Mouse (Mus musculus): ENCODE measurements at regions not wholly inside any gene's neighbourhood (a gene's known extent, or its start where the extent isn't known, plus 50 kb on each side); places are given as distances from the start of the nearest gene placed in this dataset.

GRCm38 (mm10) chr11:84725177-84725792 lies 94.0 kb downstream of the Mrm1 start:
- Histone ChIP-seq H3K4me3 (no peak overlapping the region), H3K4me1 (peaks cover 28% of the 10 kb centered on the region; the same call in 1 of the 2 replicates), H3K9ac (replicated peaks) (no peak overlapping the region), H3K27me3 (peaks cover 50% of the 10 kb centered on the region), H3K27ac (replicated peaks) (peak overlapping the region; percentile 46), H3K36me3 (no peaks in the 10 kb centered on the region), H3K4me2 (replicated peaks) (no peak overlapping the region), H3K9me3 (no peaks in the 10 kb centered on the region)
- ATAC-seq (ENCODE audit: low FRiP score, low read depth): no peak
- 49% methylated on average over 11 of the region's 11 CpGs for WGBS

DNA sequence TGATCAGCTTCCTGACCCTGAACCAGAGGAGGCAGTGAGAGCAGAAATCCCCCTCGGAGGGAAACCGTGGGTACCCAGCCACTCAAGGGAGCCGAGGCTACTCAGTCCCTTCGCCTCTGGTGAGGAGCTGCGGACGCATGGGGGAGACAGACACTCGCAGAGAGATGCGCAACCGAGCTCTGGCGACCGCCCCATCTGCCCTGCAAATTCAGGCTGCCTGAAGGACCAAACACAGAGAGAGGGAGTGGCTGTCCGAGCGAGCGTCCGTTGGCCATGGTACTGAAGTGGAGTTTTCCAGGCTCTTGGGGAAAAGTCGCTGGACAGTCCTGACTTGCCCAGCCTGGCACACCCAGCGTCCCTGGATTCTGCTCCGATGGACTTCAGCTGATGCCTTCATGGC lies 95.2 kb downstream of the Mrm1 start:
- Histone ChIP-seq H3K27ac (replicated peaks) (peak overlapping the region; percentile 49; the same call in 1 of the 2 replicates), H3K9ac (replicated peaks) (0 out of 2 replicates have a peak overlapping the region, but pooled peaks have one; percentile 28), H3K9me3 (0 out of 2 replicates have a peak, but pooled peaks cover 2% of the 10 kb centered on the region), H3K36me3 (no peaks in the 10 kb centered on the region), H3K27me3 (peaks cover 57% of the 10 kb centered on the region), H3K4me3 (no peak overlapping the region), H3K4me2 (replicated peaks) (0 out of 2 replicates have a peak overlapping the region, but pooled peaks have one; percentile 3), H3K4me1 (peaks cover 19% of the 10 kb centered on the region; the same call in 1 of the 2 replicates)
- no peak for ATAC-seq (ENCODE audit: low FRiP score, low read depth)
- 4% methylated on average over 18 of the region's 18 CpGs for WGBS

DNA sequence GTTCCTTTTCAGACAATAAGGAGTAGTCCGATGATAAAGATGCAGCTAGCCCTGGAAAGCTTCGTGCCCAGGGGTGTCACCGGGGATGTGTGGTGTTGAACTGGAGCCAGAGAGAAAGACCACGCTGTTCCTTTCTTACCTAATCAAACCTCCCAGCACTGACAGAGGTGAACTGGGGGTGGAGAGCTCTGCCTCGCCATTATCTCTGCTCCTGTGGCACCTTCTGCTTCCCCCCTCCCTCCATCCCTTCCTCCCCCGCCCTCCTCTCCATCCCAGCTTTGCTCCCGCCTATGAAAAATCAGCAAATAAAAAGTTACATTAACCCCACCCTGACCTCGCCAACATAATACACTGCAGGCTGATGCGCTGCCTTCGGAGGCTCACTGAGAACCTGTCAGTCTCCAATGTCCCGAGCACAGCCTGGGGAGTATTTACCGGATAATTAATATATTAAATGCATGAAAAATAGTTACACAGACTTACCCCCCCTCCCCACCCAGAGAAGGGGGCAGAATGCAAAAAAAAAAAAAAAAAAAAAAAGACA lies 96.6 kb downstream of the Mrm1 start:
- H3K4me3 ChIP-seq: no peak overlapping the region
- H3K27ac ChIP-seq (replicated peaks): peak overlapping the region; percentile 66
- H3K27me3 ChIP-seq: peaks cover 57% of the 10 kb centered on the region
- WGBS: 57% methylated on average over 12 of the region's 12 CpGs
- H3K9me3 ChIP-seq: 0 out of 2 replicates have a peak, but pooled peaks cover 2% of the 10 kb centered on the region
- no peak for ATAC-seq (ENCODE audit: low FRiP score, low read depth)
- H3K4me2 ChIP-seq (replicated peaks): no peak overlapping the region
- no peaks in the 10 kb centered on the region for H3K36me3 ChIP-seq
- no peak overlapping the region for H3K9ac ChIP-seq (replicated peaks)
- peaks cover 17% of the 10 kb centered on the region; the same call in 1 of the 2 replicates for H3K4me1 ChIP-seq

DNA sequence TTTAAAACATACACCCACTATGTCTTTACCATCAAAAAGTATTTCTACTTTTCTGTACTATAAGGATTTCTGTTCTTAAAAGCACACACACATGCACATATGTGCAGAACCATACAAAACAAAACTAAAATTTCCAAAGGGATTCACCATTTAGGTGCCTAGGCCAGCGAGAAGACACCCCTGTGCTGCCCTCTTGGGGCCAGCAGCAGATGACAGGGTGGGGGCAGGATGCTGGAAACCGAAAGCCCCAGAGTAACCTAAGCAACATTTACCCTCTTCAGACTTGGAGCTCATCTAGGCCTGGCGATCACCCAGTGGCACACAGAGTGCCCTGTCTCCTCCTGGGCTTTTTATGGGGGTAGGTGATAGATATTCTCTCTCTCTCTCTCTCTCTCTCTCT lies 97.3 kb downstream of the Mrm1 start:
- no peak for ATAC-seq (ENCODE audit: low FRiP score, low read depth)
- Histone ChIP-seq H3K4me3 (no peak overlapping the region), H3K9ac (replicated peaks) (no peak overlapping the region), H3K4me2 (replicated peaks) (no peak overlapping the region), H3K27me3 (peaks cover 54% of the 10 kb centered on the region), H3K9me3 (0 out of 2 replicates have a peak, but pooled peaks cover 2% of the 10 kb centered on the region), H3K4me1 (peaks cover 17% of the 10 kb centered on the region; the same call in 1 of the 2 replicates), H3K36me3 (no peaks in the 10 kb centered on the region), H3K27ac (replicated peaks) (peak overlapping the region; percentile 66)
- 30% methylated on average over 3 of the region's 3 CpGs for WGBS

- Histone ChIP-seq H3K4me1 (peaks cover 17% of the 10 kb centered on the region; the same call in 1 of the 2 replicates), H3K4me3 (no peak overlapping the region), H3K36me3 (no peaks in the 10 kb centered on the region), H3K9me3 (0 out of 2 replicates have a peak, but pooled peaks cover 2% of the 10 kb centered on the region), H3K4me2 (replicated peaks) (no peak overlapping the region), H3K27me3 (peaks cover 51% of the 10 kb centered on the region), H3K9ac (replicated peaks) (no peak overlapping the region), H3K27ac (replicated peaks) (no peak overlapping the region)
- 68% methylated on average over 2 of the region's 2 CpGs for WGBS
- no peak for ATAC-seq (ENCODE audit: low FRiP score, low read depth)
Measured at GRCm38 (mm10) chr11:84721150-84721549, 98.2 kb downstream of the Mrm1 start.

DNA sequence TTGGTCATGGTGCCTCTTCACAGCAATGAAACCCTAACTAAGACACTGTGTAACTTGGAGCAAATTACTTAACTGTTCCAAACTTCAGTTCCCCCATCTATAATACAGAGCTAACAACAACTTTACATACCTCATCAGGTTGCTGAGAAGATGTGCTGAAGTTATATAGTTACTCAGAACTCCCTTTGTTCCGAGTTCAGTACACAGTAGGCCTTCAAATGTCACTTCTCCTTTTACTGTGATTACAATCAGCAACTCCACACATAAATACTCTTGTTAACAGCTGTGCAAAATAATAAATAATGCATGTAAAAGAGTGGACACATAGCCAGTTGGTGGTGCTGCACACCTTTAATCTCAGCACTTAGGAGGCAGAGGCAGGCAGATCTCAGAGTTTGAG lies 99.5 kb downstream of the Mrm1 start:
- H3K4me3 ChIP-seq: no peak overlapping the region
- H3K4me2 ChIP-seq (replicated peaks): no peak overlapping the region
- H3K36me3 ChIP-seq: no peaks in the 10 kb centered on the region
- H3K9ac ChIP-seq (replicated peaks): no peak overlapping the region
- ATAC-seq (ENCODE audit: low FRiP score, low read depth): no peak
- WGBS: 95% methylated on average over 1 of the region's 1 CpGs
- 0 out of 2 replicates have a peak, but pooled peaks cover 2% of the 10 kb centered on the region for H3K9me3 ChIP-seq
- no peak overlapping the region for H3K27ac ChIP-seq (replicated peaks)
- H3K27me3 ChIP-seq: peaks cover 46% of the 10 kb centered on the region
- H3K4me1 ChIP-seq: peaks cover 14% of the 10 kb centered on the region; the same call in 1 of the 2 replicates

DNA sequence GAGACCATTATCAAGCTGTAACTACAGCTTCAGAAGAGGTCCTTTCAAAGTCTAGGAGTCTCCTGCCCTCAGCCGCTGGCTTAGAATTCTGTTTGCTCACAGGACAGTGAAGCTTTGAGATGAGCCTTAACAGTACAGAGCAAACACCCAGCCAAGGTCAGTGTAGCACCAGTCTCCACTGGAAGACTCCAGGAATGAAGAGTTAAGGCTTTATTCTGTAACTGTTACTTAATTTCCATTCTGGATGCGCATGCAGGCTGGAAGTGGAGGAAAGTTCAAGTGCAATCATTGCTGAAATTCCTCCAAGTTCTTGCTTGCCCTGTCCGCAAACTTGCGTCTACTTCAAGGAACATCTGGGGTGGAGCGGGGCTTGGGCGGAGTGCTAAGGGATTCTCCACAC lies 106.6 kb downstream of the Mrm1 start:
- no peak for ATAC-seq (ENCODE audit: low FRiP score, low read depth)
- no peak overlapping the region for H3K9ac ChIP-seq (replicated peaks)
- H3K4me3 ChIP-seq: no peak overlapping the region
- peaks cover 69% of the 10 kb centered on the region for H3K27me3 ChIP-seq
- H3K9me3 ChIP-seq: no peaks in the 10 kb centered on the region
- no peaks in the 10 kb centered on the region for H3K36me3 ChIP-seq
- peaks cover 32% of the 10 kb centered on the region for H3K4me1 ChIP-seq
- no peak overlapping the region for H3K27ac ChIP-seq (replicated peaks)
- H3K4me2 ChIP-seq (replicated peaks): no peak overlapping the region
- 91% methylated on average over 6 of the region's 6 CpGs for WGBS

GRCm38 (mm10) chr11:84711886-84712285 lies 107.4 kb downstream of the Mrm1 start:
- ATAC-seq (ENCODE audit: low FRiP score, low read depth): peak; percentile 54; the same call in 1 of the 2 replicates
- no peaks in the 10 kb centered on the region for H3K9me3 ChIP-seq
- peaks cover 76% of the 10 kb centered on the region for H3K27me3 ChIP-seq
- H3K9ac ChIP-seq (replicated peaks): no peak overlapping the region
- no peak overlapping the region for H3K4me2 ChIP-seq (replicated peaks)
- peaks cover 41% of the 10 kb centered on the region for H3K4me1 ChIP-seq
- no peak overlapping the region for H3K4me3 ChIP-seq
- no peaks in the 10 kb centered on the region for H3K36me3 ChIP-seq
- 21% methylated on average over 6 of the region's 6 CpGs for WGBS
- H3K27ac ChIP-seq (replicated peaks): peak overlapping the region; percentile 46

- 70% methylated on average over 10 of the region's 10 CpGs for WGBS
- Histone ChIP-seq H3K27me3 (peaks cover 91% of the 10 kb centered on the region), H3K4me3 (no peak overlapping the region), H3K27ac (replicated peaks) (0 out of 2 replicates have a peak overlapping the region, but pooled peaks have one; percentile 43), H3K9me3 (no peaks in the 10 kb centered on the region), H3K36me3 (no peaks in the 10 kb centered on the region), H3K9ac (replicated peaks) (no peak overlapping the region), H3K4me1 (peaks cover 49% of the 10 kb centered on the region), H3K4me2 (replicated peaks) (no peak overlapping the region)
- ATAC-seq (ENCODE audit: low FRiP score, low read depth): no peak
Measured at GRCm38 (mm10) chr11:84708222-84708730, 111.0 kb downstream of the Mrm1 start.

DNA sequence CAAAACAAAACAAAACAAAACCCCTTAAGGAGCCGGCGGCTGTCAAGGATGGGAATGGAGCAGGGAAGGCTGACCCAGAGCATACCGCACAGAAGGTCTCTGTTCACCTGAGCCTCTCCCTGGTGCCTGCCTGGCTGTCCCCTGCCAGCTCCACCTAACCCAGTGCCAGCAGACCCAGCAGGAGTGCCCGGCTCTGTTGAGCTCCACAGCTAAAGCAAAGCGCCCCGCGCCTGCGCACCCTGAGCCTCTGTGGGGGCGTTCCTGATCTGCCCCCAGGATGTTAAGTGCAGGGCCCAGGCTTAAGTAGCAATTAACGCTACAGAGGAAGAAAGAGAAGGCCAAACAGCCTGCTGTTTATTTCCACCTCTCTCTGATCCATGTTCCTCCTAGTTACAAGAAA lies 111.5 kb downstream of the Mrm1 start:
- Histone ChIP-seq H3K4me1 (peaks cover 47% of the 10 kb centered on the region), H3K4me3 (no peak overlapping the region), H3K36me3 (no peaks in the 10 kb centered on the region), H3K27me3 (peaks cover 91% of the 10 kb centered on the region), H3K9ac (replicated peaks) (0 out of 2 replicates have a peak overlapping the region, but pooled peaks have one; percentile 29), H3K4me2 (replicated peaks) (no peak overlapping the region; the same call in 1 of the 2 replicates), H3K27ac (replicated peaks) (0 out of 2 replicates have a peak overlapping the region, but pooled peaks have one; percentile 43), H3K9me3 (no peaks in the 10 kb centered on the region)
- WGBS: 10% methylated on average over 10 of the region's 10 CpGs
- no peak for ATAC-seq (ENCODE audit: low FRiP score, low read depth)

DNA sequence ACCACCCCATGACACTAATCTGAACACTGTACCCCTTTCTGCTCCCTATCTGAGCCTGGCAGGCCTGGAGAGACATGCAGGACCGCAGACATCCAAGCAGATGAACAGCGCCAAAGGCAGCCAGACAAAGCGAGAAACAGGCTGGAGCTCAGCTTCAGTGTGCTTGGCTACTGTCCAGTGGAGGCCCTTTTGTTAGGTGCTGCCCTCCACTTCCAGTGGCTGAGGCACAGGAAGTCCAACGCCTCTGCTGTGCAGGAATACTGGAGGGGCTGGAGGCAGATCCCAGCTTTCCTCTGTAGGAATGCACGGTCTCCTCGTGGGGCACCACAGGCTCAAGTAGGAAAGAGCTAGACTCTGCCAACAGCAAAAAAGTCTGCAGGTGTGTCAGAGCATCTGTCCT lies 112.6 kb downstream of the Mrm1 start:
- no peaks in the 10 kb centered on the region for H3K36me3 ChIP-seq
- no peak for ATAC-seq (ENCODE audit: low FRiP score, low read depth)
- H3K9me3 ChIP-seq: no peaks in the 10 kb centered on the region
- H3K4me1 ChIP-seq: peaks cover 48% of the 10 kb centered on the region
- H3K27ac ChIP-seq (replicated peaks): peak overlapping the region; percentile 56
- H3K4me2 ChIP-seq (replicated peaks): no peak overlapping the region
- H3K9ac ChIP-seq (replicated peaks): no peak overlapping the region
- no peak overlapping the region for H3K4me3 ChIP-seq
- 35% methylated on average over 6 of the region's 6 CpGs for WGBS
- peaks cover 87% of the 10 kb centered on the region for H3K27me3 ChIP-seq
